Mouse (Mus musculus) myocyte (in vitro differentiated cells): ENCODE data around the gene Islr. TPM values are rescaled to one million over a fixed set of nuclear protein-coding genes. Genes with fewer than 3 reads are reported as not detected.

ENCODE experiments used
- H3K27me3 ChIP-seq: one replicate; pipeline ENCODE4 v1.6.1; 2011; ENCODE audit not compliant: control insufficient read depth, insufficient read depth, insufficient read length
- H3K36me3 ChIP-seq: one replicate; pipeline ENCODE4 v1.6.1; 2011; ENCODE audit not compliant: control insufficient read depth, insufficient read depth
- H3K4me2 ChIP-seq: one replicate; pipeline ENCODE4 v1.6.1; 2011; ENCODE audit warnings: low read depth, control low read depth
- H3K4me3 ChIP-seq: one replicate; pipeline ENCODE4 v1.5.1; 2011; ENCODE audit warnings: mild to moderate bottlenecking, control low read depth, moderate library complexity
- H3K79me2 ChIP-seq: one replicate; pipeline ENCODE4 v1.6.1; 2011; ENCODE audit not compliant: control insufficient read depth, insufficient read depth
- H3ac ChIP-seq: one replicate; pipeline ENCODE4 v1.6.1; 2011; ENCODE audit not compliant: control insufficient read depth, insufficient read length
- CEBPB ChIP-seq: IDR thresholded peaks from 2 replicates; pipeline ENCODE4 v1.6.1; 2011; ENCODE audit warnings: mild to moderate bottlenecking, moderate library complexity; ENCODE audit not compliant: poor library complexity, insufficient read depth, severe bottlenecking
- E2F4 ChIP-seq: IDR thresholded peaks from one replicate; pipeline ENCODE4 v1.6.1; 2011; ENCODE audit warnings: mild to moderate bottlenecking, control low read depth, moderate library complexity; ENCODE audit not compliant: insufficient read depth
- MAX ChIP-seq: IDR thresholded peaks from one replicate; pipeline ENCODE4 v1.6.1; 2011; ENCODE audit warnings: low read depth, mild to moderate bottlenecking, control low read depth
- MYOD1 ChIP-seq, 3 experiments: IDR thresholded peaks; one replicate each; pipeline ENCODE4 v1.6.1; 2011; ENCODE audit warnings: control low read depth in 2 of 3, low read depth in 2 of 3, mild to moderate bottlenecking in 2 of 3, moderate library complexity in 1 of 3; ENCODE audit not compliant: insufficient read length in 2 of 3, control insufficient read depth in 1 of 3
- MYOG ChIP-seq, 3 experiments: IDR thresholded peaks; one replicate each; pipeline ENCODE4 v1.6.1; 2011; ENCODE audit warnings: control low read depth in 2 of 3, low read depth in 2 of 3, mild to moderate bottlenecking in 2 of 3; ENCODE audit not compliant: insufficient read length in 2 of 3, control insufficient read depth in 1 of 3, insufficient read depth in 1 of 3
- POLR2A ChIP-seq: IDR thresholded peaks from one replicate; pipeline ENCODE4 v1.6.1; 2011; ENCODE audit warnings: low read depth, mild to moderate bottlenecking, control low read depth, moderate library complexity; ENCODE audit not compliant: insufficient read length
- POLR2AphosphoS2 ChIP-seq: IDR thresholded peaks from one replicate; pipeline ENCODE4 v1.6.1; 2011; ENCODE audit warnings: low read depth, control low read depth; ENCODE audit not compliant: insufficient read length
- REST ChIP-seq: IDR thresholded peaks from one replicate; pipeline ENCODE4 v1.6.1; 2011; ENCODE audit warnings: mild to moderate bottlenecking, control low read depth, moderate library complexity; ENCODE audit not compliant: insufficient read depth, insufficient read length
- SRF ChIP-seq: IDR thresholded peaks from one replicate; pipeline ENCODE4 v1.6.1; 2011; ENCODE audit warnings: low read depth; ENCODE audit not compliant: control insufficient read depth, insufficient read length
- TCF12 ChIP-seq: IDR thresholded peaks from one replicate; pipeline ENCODE4 v1.6.1; 2011; ENCODE audit warnings: mild to moderate bottlenecking, control low read depth; ENCODE audit not compliant: poor library complexity, insufficient read depth, severe bottlenecking
- TCF3 ChIP-seq: IDR thresholded peaks from one replicate; pipeline ENCODE4 v1.6.1; 2011; ENCODE audit warnings: low read depth, control low read depth; ENCODE audit not compliant: insufficient read length
- USF1 ChIP-seq: IDR thresholded peaks from one replicate; pipeline ENCODE4 v1.6.1; 2011; ENCODE audit warnings: low read depth, mild to moderate bottlenecking, control low read depth, moderate library complexity
- polyA plus RNA-seq: library from polyadenylated mRNA; unstranded; fragments of >200 nt; fragmentation: generic; extraction: Trizol; gene quantifications from one replicate; pipeline ENCODE4 v1.2.1, GENCODE M21; 2012; ENCODE audit warnings: missing spikeins

The Islr gene
- polyA plus RNA-seq, 1 experiment: 30.3 TPM

- Histone ChIP-seq H3K36me3 (no peaks in the 10 kb centered on the region), H3K27me3 (no peaks in the 10 kb centered on the region), H3ac (no peak overlapping the region), H3K4me3 (no peak overlapping the region), H3K79me2 (no peaks in the 10 kb centered on the region), H3K4me2 (no peak overlapping the region)
- no peak for TF ChIP-seq USF1
- no peak for TF ChIP-seq MYOD1 (IDR thresholded peaks at IDR 0.05; ENCODE audit: control insufficient read depth in 1 of 3, insufficient read length in 2 of 3, low read depth in 2 of 3)
- no peak for TF ChIP-seq TCF12
- TF ChIP-seq REST: no peak
- TF ChIP-seq MYOG (IDR thresholded peaks at IDR 0.05; ENCODE audit: control insufficient read depth in 1 of 3, insufficient read depth in 1 of 3, insufficient read length in 2 of 3, low read depth in 2 of 3): no peak
- TF ChIP-seq E2F4: no peak
- no peak for TF ChIP-seq POLR2A
- TF ChIP-seq CEBPB: no peak
- TF ChIP-seq MAX: no peak
- no peak for TF ChIP-seq POLR2AphosphoS2
These were observed 75.1 kb downstream of the Islr start for GRCm38 (mm10) chr9:58128926-58129413.

- Histone ChIP-seq H3K79me2 (no peaks in the 10 kb centered on the region), H3K27me3 (no peaks in the 10 kb centered on the region), H3K36me3 (no peaks in the 10 kb centered on the region), H3ac (no peak overlapping the region), H3K4me2 (no peak overlapping the region), H3K4me3 (no peak overlapping the region)
- TF ChIP-seq SRF: no peak
These were observed 78.3 kb downstream of the Islr start for GRCm38 (mm10) chr9:58125811-58126210.

- H3K4me3 ChIP-seq: no peak overlapping the region
- no peaks in the 10 kb centered on the region for H3K36me3 ChIP-seq
- no peak overlapping the region for H3ac ChIP-seq
- no peaks in the 10 kb centered on the region for H3K27me3 ChIP-seq
- no peaks in the 10 kb centered on the region for H3K79me2 ChIP-seq
- TF ChIP-seq USF1: no peak
- no peak for TF ChIP-seq SRF
- TF ChIP-seq POLR2A: no peak
- TF ChIP-seq E2F4: no peak
- no peak for TF ChIP-seq TCF12
- no peak for TF ChIP-seq CEBPB
- TF ChIP-seq TCF3: no peak
- no peak for TF ChIP-seq POLR2AphosphoS2
- TF ChIP-seq REST: no peak
- TF ChIP-seq MAX: no peak
- TF ChIP-seq MYOG (IDR thresholded peaks at IDR 0.05; ENCODE audit: control insufficient read depth in 1 of 3, insufficient read depth in 1 of 3, insufficient read length in 2 of 3, low read depth in 2 of 3): no peak
- TF ChIP-seq MYOD1 (IDR thresholded peaks at IDR 0.05; ENCODE audit: control insufficient read depth in 1 of 3, insufficient read length in 2 of 3, low read depth in 2 of 3): no peak
- no peak overlapping the region for H3K4me2 ChIP-seq
These were observed 79.0 kb downstream of the Islr start for GRCm38 (mm10) chr9:58125085-58125484.

- H3K4me3 ChIP-seq: no peak within 1 kb of the TSS
- H3K27me3 ChIP-seq: peaks cover 8% of the 10 kb centered on the region
- no peak for TF ChIP-seq POLR2A
- H3K4me2 ChIP-seq: no peak within 1 kb of the TSS
- H3K79me2 ChIP-seq: no peaks in the 10 kb centered on the region
- H3K36me3 ChIP-seq: no peaks in the 10 kb centered on the region
- no peak within 1 kb of the TSS for H3ac ChIP-seq
These were observed 85.4 kb downstream of the Islr start, which contains the start of gene Ccdc33 for GRCm38 (mm10) chr9:58118671-58119070. Gene Ccdc33, minus strand, starts transcription at chr9:58118823.

GRCm38 (mm10) chr9:58116024-58116651 lies 88.0 kb downstream of the Islr start:
- H3ac ChIP-seq: no peak overlapping the region
- no peak overlapping the region for H3K4me3 ChIP-seq
- no peaks in the 10 kb centered on the region for H3K79me2 ChIP-seq
- H3K36me3 ChIP-seq: no peaks in the 10 kb centered on the region
- TF ChIP-seq SRF: no peak
- no peak for TF ChIP-seq MYOG (IDR thresholded peaks at IDR 0.05; ENCODE audit: control insufficient read depth in 1 of 3, insufficient read depth in 1 of 3, insufficient read length in 2 of 3, low read depth in 2 of 3)
- no peak for TF ChIP-seq E2F4
- no peak for TF ChIP-seq CEBPB
- TF ChIP-seq USF1: no peak
- no peak for TF ChIP-seq REST
- no peak for TF ChIP-seq TCF12
- TF ChIP-seq TCF3: no peak
- no peak for TF ChIP-seq POLR2AphosphoS2
- no peak for TF ChIP-seq POLR2A
- TF ChIP-seq MYOD1 (IDR thresholded peaks at IDR 0.05; ENCODE audit: control insufficient read depth in 1 of 3, insufficient read length in 2 of 3, low read depth in 2 of 3): no peak
- TF ChIP-seq MAX: no peak
- peaks cover 8% of the 10 kb centered on the region for H3K27me3 ChIP-seq
- H3K4me2 ChIP-seq: no peak overlapping the region
